Mouse (Mus musculus): ENCODE data around the gene Lmx1a.

The Lmx1a gene

DNA sequence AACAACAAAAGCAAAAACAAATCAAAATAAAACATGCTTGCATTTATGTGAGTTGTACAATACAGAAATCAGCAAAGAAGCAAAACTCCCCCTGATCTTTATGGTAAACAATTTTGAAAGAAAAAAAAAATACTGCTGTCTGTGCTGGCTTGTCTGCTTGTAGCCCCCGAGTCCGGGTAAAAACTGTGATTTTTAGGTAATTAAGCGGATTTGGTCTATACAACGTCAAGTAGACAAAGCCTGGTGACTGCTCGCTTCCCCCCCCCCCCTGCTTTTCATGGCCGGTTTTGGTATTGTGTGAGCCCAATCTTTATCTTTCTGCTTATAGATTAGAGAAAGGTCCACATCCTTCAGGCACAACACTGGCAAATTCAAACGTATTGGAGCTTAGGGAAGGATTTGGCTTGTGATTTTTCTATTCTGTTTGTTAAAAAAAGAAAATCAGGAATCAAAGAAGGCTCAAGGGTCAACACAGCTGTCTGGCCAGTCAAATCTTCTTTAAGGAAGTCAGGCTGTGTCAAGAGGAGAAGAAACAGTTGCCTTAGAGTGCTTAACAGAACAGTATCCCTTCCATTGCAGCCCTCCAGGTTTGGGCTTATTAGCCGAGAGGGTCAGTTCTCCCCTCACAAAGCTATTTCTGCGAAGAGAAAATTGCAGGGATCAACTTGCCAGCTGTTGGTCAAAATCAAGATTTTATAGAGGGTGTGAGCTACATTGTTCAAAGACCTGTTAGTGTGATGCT lies 4.6 kb downstream of the Lmx1a start:
- DNase-seq (ENCODE audit: low spot score) = no peak

DNA sequence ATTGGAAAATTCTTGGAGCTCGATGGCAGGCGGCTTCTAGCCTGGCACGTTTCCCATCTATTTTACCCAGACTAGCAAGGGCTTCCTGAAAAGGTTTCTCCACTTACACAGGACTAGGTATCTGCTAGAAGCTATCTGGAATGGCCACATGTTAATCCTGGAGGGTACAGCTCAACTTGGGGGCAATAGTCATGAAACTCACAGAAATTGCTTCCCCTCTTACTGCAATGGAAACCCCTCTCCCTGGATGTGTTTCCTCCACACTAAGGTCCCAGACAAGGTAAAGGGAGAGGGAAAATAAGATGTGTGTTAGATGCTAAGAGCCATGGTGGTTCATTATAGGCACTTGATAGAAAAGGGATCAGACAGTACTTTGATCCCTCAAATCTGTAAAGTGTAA lies 5.7 kb downstream of the Lmx1a start:
- DNase-seq (ENCODE audit: low spot score) = no peak

DNA sequence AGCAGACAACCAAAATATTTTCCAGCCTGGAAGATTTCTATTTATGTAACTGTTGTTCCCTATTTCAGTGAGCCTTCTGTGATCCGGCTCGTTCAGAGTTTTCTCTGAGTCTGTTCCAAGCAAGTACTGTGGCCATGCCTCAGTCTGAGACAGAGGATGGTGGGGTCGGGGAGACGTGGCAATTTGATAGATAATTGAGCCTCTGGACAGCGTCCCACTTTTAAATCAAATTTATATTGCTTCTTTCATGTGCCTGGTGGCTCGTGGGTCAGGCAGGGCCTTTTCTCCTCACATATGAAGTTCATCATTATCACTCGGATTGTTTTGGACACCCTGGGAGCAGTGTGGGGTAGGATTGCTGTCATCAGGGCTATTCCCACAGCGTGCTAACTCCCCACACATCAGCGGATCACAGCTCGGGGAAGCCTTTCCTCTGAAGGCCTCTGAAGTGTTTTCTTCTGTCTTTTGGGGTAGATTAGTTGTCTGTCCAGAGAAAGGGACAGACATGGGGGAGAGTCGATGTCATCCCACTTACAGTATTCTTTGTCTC lies 6.9 kb downstream of the Lmx1a start:
- no peak for DNase-seq (ENCODE audit: low spot score)

DNA sequence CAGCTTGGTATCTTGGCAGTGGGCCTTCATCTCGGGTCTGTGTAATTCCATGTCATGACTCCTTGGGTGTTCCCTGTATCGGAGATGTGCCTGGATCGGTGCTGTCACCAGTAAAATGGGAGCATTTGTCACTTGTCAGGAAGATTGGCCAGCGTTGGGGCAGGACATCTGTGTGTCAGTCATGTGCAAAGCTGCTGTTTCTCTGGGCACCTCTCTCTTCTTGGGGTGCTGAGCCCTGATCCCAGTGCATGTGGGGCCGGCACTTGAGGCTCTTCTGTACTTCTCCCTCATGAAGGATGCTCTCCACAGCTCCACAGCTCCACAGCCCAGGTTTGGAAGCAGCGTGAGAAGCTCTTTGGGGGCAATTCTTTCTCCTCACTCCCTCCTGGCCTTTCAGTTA lies 10.7 kb downstream of the Lmx1a start:
- DNase-seq (ENCODE audit: low spot score) = no peak

DNA sequence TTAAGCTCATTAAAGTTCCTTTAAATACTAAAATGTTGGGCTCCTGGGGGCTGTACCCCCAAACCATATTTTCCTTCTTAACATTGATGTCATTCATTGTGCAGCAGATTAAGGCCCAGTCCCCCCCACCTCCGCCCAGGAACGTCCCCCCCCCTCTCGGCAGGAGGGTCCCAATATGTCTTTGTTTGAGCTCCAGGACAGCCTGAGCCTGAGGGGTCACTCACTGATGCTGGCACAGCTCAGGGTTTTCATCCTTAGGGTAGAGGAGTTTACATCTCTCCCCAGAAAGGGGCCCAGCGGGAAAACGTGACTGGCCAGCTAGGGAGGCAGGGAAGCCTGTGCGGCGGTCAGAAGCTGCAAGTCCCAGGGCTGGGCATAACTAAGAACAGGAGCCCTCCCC lies 11.2 kb downstream of the Lmx1a start:
- no peak for DNase-seq (ENCODE audit: low spot score)

DNA sequence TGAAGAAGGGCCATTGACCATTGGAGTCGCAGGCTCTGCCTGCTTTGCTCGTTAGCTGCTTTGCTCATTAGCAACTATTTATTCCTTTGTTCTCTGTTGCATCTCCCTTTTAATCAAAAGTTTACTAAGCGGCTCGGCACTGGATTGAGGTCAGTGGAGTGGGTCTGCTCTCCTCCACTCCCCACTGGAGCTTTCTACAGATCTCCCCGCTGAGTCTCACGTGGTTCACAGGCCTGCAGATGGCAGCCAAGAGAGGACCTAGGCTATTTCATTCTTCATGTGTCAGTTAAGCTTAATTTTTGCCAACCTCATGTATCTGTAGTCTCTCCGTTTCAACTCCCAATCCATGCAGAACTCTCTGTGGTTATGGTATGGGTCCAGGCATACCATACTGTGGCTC lies 16.5 kb downstream of the Lmx1a start:
- no peak for DNase-seq (ENCODE audit: low spot score)

DNA sequence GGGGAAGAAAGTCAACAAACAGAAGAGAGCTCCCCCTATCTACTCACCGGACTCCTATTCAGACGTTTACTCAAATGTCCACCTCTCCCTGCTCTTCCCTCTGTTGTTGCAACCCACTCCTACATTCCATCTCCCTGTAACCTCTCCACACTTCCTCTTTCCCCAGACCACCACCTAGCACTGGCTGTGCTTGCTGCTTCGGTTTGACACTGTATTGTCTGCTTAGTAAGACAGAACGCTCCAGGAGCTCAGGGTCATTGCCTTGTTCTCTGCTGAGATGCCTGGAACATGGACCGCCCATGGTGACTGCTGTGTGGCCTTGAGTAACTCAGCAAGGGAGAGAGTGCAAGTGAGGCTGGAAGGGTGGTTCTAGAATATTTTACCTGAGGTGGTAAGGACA lies 19.7 kb downstream of the Lmx1a start:
- no peak for DNase-seq (ENCODE audit: low spot score)

DNA sequence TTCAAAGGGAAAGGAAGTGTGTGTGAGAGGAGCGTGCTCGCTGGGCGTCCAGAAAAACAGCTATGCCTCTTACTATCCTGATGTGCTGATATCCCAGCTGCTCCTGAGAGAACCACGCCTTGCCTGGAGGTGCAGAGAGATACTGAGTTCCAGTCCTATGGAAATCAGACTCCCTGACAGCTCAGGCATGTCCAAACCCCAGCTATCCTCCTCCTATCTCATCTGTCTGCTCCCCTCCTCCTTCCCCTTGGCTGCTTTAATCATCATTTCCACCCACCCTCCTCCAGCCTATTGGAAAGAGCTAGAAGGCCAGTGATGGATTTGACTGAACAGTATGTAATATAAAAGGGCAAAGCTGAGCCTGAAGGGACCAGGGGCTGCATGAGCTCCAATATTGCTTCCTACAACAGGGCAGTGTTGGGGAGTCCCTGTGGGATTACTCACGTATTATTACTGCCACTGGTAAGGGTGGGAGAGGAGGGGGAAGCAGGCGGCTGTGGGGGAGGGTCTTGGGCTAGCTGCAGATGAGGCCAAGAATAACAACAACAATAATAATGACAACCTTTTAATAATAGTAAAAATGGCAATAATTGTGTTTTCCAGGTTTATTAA lies 26.8 kb downstream of the Lmx1a start:
- no peak for DNase-seq (ENCODE audit: low spot score)

DNA sequence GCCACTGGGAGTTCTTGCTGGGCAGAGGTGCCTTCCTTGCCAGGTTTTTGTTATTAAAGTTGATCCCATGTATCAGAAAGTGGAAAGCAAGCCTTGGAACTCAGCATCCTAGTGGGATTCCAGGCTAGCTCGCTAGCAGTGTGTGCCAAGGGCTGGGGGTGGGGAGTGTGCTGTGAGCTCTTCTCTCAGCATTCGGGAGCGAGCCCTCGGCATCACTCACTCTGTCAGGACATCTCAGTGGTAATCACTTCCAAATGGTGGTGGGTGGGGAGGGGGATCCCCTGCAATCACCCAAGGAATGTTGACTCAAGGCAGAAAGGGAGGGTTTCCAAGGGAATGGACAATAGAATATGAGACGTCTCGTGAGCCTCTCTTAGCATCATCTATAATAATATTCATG lies 45.4 kb downstream of the Lmx1a start:
- no peak for DNase-seq (ENCODE audit: low spot score)

DNA sequence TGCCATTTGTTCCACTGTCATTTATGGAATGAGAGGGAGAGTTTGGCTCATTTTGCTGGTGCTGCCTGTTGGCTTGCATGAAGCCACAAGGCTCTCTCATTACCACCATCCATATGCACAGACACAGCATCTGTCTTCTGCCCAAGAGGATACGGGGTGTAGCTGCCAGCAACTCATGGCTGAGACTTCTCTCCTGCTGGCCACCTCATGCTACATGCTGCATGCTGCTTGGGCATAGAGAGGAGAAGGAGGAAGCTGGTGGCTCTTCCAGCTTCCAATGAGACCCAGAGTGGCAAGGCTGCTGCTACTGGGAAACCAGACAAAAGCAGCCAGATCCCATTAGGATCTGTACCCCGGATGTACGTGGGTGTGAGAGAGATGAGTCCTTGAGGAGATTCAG lies 47.8 kb downstream of the Lmx1a start:
- DNase-seq (ENCODE audit: low spot score) = no peak

DNA sequence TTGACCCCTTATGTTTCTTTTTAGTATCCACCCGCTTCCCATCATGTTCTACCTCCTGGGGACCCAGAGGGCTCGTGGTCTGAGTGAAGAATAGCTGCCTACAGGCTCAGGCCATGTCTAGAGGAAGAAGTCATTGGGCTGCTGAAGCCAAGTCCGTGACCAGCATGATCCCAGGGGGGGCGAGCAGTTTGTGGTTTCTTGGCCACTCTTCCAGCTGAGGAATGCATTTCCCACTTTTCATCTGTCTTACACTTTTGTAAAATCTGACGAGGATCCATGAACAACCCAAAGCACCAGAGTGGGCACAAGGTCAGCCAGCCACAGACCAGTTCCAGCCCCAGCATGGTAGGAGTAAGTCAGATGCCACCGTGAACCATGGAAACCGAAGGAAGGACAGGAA lies 50.2 kb downstream of the Lmx1a start:
- no peak for DNase-seq (ENCODE audit: low spot score)

DNA sequence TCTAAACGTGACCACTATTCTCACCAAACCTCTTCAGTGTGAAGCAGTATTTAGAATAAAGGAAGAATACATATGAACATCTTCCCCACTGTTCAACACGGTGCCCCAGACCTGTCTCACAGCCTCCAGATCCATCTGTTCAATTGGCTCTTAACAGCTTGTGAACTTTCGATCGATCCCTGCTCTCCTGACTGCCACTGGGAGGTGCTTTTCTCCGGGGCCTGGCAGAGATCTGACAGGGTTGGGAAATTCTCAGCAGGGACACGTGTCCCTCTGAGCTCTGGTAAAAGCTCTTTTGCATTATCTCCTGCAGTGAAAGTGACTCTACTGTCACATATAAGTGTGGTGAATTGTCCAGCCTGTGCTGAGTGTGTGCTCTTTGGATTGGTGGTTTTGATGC lies 57.6 kb downstream of the Lmx1a start:
- peak; percentile 31 for DNase-seq (ENCODE audit: low spot score)

DNA sequence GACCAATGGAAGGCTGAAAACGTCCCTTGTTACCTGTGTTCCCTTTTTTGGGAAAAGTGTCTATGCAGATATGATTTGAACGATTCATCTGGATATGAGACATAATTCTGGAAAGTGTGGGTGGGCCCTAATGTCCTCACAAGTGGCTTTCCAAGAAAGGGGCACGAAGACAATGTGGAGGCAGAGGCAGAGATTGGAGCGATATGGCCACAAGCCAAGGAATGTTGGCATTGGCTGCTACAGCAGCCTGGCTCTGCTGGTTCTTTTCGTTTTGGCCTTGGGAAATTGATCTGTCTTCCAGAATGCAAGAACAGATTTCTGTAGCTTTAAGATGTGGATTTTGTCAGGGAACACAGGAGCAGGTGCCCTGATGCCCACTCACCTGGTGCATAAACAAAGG lies 63.6 kb downstream of the Lmx1a start:
- no peak for DNase-seq (ENCODE audit: low spot score)

DNA sequence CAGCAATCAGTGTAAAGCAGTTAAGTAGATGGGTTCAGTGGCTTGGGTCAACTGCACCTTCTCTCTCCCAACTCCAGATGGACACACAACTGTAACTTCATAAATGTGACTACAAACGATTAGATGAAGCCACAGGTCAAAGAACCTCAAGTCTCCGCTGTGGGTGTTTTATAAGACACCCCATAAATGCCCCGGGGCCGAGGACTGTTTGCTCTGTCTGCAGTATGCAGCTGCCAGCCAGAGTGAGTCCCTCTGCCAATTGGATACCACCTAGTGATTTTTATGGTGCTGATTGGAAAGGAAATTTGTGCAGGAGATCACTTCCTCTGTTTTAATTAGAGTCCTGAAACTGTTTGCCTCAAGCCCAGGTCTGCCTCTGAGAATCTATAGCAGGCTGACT lies 65.0 kb downstream of the Lmx1a start:
- DNase-seq (ENCODE audit: low spot score) = no peak

DNA sequence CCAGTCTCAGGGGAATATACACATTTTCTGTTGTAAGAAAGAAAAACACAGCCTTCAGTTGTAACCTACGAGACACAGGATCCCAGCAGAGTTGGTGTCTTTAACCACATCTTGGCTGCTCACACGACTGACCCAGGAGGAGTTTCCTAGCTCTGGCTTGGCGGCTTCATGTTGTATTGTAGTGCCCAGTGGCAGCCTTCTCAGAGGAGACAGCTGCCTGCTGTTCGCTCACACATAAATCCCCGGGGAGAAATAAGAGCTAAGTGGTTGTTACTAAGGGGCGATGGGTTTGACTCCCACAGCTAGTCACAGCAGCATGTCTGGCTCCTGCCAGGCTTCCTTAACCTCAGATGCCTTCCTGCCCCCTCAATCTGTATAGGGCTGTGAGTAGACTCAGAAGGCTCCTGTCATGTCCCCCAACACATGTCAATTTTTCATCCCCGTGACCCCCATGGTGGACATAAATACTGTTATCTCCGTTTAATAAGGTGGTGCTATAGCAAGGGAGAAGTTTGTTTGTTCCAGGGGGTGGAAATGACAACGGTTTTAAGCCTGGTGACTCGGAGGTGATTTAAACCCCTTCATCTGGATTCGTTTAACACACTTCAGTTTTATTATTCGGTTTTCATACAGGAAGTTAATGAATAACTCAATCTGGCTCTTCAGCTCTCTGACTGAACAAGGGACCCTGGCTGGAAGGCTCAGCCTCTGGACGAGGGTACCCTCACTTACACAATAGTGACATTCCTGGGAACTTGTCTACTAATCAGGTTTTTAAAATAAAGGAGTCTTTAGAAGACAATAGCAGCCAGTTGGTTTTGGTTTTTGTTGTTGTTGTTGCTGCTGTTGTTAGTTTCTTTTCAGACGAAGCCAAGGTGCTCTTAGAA lies 65.8 kb downstream of the Lmx1a start:
- DNase-seq (ENCODE audit: low spot score) = peak; percentile 56

DNA sequence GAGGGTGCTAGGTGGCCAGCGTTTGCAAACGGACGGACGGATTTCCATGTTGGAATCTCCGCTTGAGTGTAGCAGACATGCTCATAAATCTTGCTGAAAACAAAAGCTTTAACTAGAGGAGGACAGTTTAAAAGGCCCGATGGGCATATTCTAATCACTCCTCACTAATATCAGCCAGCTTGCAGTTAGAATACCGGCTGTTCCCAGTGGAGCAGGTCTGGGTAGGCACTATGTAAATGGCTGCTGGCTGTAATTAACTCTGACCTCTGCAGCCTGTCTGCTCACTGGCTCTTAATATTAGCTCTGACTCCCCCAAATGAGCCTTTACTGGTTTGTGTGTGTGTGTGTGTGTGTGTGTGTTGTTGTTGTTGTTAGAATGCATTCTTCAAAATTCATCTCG lies 69.2 kb downstream of the Lmx1a start:
- DNase-seq (ENCODE audit: low spot score) = no peak

DNA sequence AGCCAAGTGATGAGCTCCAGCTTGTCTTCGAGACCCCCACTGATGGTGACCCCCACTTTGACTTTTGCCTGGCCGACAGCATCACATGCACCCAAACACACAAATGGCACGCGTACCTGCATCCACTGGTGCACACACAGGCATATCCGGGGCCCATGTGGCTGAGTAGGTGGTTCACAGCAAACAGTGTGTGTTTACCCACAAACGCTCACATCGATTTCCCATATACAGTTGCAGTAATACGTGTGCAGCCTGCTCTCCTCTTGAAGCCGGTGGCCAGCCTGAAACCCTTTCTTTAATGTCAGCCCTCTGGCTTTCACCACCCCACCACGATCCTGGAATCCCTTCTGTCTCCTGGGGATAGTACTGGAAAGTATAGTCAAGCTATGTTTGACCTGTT lies 71.3 kb downstream of the Lmx1a start:
- no peak for DNase-seq (ENCODE audit: low spot score)

DNA sequence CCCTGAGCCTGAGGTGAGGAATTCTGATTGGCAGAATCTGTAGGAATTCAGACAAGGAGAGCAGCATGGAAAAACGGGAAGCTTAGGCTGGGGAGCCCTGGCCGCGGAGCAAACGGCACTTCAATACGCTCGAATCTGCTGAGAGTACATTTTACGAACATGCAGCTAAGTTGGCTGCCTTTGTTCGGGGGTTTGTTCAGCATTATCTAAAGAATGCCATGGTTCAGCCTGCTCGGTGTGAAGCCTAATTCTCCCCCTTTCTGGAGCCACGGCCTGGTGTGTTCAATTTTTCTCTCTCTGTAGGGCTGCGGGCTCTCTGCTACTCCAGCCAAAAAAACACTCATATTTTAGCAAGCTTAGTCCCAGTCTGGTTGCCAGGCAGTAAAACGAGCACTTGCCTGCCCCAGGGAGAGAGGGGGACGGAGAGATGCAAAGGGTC lies 72.8 kb downstream of the Lmx1a start:
- no peak for DNase-seq (ENCODE audit: low spot score)

DNA sequence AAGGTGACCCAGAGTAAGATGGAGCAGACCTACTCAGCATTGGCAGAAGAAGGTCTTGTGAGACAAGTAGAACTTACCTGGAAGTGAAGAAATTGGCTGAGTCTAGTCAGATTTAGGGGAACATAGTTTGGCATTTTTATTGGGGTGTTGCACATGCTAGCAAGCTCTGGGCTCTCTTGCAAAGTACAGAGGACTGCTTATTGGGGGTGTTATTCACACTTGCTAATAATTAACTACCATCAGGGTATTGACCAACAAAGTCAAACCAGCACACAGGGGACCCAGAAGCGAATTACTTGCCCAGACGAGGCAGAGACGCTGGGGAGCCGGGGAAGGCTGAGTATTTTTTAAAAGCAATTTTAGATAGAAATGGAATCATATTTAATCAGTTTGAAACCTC lies 77.6 kb downstream of the Lmx1a start:
- no peak for DNase-seq (ENCODE audit: low spot score)

DNA sequence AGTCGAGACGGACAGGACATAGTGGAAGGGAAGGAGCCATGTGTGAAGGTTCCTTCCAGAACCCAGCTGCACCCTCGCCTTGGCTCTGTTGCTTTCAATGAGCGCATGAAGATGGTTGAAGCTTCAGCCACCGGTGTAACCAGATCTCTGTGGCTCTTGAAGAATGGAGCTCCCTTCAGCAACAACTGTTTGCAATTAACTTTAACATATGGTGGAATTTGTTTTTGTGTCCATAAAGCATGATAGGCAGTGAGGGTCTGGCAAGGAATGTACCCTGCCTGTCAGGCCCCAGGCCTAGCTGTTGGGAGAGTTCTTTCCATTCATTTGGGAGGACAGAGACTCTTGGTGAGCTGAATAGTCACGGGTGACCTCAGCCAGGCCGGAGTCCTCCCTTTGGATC lies 81.4 kb downstream of the Lmx1a start:
- no peak for DNase-seq (ENCODE audit: low spot score)

DNA sequence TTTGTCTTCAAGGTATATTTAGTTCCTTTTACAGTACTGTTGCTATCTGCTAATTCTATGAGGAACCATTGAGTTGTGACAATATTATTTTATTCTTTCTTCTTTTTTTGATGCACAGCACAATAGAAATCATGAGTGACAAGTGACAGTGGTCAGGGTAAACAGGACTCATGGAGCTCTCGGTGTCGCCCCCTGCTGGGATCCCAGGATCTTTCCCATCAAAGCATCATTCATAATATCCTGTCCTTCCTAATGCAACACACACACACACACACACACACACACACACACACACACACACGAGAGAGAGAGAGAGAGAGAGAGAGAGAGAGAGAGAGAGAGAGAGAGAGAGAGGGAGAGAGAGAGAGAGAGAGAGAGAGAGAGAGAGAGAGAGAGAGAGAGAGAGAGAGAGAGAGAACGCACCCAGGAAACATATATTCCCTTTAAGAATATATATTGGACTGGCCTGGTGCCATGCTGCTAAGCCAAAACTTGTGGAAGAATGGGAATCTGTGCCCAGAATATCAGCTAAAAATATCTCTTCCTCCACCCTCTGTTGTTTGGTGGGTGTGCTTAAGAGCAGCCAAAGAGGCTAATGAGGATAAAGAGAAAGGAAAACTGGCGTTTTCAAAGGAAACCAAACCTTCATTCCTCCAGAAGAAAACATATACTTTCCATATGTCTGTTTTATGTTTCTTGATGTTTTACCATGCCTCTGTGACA lies 90.9 kb downstream of the Lmx1a start:
- no peak for DNase-seq (ENCODE audit: low spot score)

Measured in retina, embryonic 14.5 days (tissue).